Mouse (Mus musculus): ENCODE results near the gene Glb1l.

Gene Glb1l

DNA sequence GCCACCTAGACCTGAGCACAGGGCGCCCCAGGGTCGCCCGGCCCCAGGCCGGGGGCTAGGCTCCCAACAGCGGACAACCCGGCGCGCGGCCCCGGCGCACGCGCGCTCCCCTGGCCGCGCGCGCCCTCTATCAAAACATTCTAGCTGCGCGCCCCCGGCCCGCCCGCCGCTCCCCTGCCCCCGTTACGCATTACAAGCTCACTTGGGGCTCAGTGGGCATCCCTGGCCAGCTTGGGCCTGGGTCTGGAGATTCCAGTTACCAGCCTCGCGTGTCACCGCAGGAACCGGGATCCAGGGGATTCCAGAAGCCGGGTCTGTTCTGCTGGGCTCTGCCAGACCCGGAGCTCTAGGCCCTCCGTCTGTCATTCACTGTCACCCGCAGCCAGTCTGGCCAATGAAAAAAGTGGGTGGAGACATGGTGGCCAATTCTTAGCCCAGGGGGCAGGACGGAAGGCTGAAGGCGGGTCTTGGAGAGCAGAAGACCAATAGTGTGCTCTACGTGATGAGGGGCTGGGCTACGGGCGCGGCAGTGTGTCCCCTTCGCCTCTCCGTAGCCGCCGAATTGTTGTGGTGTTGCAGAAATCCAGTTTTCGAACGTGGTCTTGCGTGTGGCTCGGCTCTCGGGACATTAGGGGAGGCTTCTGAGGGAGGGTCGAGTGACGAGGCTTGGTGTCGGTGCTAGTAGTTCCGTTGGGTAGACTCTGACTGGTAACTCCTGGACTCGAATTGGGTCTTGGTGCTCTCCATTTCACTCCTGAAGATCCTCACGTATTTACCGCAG, 18.8 kb downstream of the Glb1l start, which contains the start of the genes Ankzf1 and Atg9a:
TSS of gene Ankzf1 (plus strand) at position 530 of the 781 bp plus-strand sequence.
TSS of gene Atg9a (minus strand) at position 575 of the 781 bp plus-strand sequence.
- peak; percentile 93 for DNase-seq

GRCm38 (mm10) chr1:75191258-75191621, 19.4 kb downstream of the Glb1l start:
- no peak for DNase-seq

DNA sequence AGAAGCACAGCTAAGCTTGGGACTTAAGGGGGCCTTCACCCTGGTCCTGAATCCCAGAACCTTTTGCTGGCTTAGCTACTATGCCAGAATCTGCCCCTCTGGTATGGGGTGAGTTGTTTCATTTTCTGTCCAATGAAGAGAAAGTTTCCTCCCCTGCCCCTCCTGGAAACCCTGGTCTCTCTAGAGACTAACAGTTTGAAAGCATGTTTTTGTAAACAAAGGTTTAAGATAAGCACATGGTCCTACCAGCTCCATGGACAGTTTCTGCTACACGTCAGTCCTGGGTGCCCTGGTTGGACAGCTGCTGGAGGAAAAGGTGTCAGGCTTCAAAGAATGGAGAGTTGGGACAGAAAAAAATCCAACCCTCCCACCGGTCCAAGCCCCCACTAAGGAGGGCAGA, 20.0 kb downstream of the Glb1l start:
- DNase-seq: no peak

GRCm38 (mm10) chr1:75187914-75188483, 22.6 kb downstream of the Glb1l start:
- no peak for DNase-seq

- DNase-seq: no peak
Observed at GRCm38 (mm10) chr1:75187126-75187525, 23.5 kb downstream of the Glb1l start.

GRCm38 (mm10) chr1:75185495-75185894, 25.1 kb downstream of the Glb1l start:
- DNase-seq: no peak

- DNase-seq: no peak
Observed at GRCm38 (mm10) chr1:75182160-75182559, 28.5 kb downstream of the Glb1l start.

GRCm38 (mm10) chr1:75181377-75181870, 29.2 kb downstream of the Glb1l start:
- no peak for DNase-seq

GRCm38 (mm10) chr1:75180741-75181140, 29.9 kb downstream of the Glb1l start:
- no peak for DNase-seq

- DNase-seq: peak; percentile 92
Observed at GRCm38 (mm10) chr1:75180105-75180590, 30.5 kb downstream of the Glb1l start, which contains the start of gene Abcb6. TSS of gene Abcb6 (minus strand) at chr1:75180392.

- DNase-seq: peak; percentile 68
Observed at GRCm38 (mm10) chr1:75179334-75180104, 31.1 kb downstream of the Glb1l start.

GRCm38 (mm10) chr1:75168472-75169464, 41.8 kb downstream of the Glb1l start, which contains the start of gene Zfand2b:
TSS of gene Zfand2b (plus strand) at chr1:75168646.
- DNase-seq: peak; percentile 99

DNA sequence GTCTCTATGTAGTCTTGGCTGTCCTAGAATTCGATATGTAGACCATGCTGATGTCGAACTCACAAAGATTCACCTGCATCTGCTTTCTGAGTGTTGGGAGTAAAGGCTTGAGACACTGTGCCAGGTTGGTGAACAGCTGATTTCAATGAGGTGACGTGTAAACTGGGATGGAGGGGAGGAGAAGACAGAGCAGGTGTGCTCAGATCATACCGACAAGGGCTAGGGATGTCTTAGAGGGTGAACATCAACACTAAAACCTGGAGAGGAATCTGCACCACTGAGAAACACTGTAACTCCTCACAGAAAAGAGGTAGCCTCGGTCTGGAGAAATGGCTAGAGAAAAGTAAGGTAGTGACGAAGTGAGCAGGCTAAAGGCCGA, 42.5 kb downstream of the Glb1l start:
- no peak for DNase-seq

DNA sequence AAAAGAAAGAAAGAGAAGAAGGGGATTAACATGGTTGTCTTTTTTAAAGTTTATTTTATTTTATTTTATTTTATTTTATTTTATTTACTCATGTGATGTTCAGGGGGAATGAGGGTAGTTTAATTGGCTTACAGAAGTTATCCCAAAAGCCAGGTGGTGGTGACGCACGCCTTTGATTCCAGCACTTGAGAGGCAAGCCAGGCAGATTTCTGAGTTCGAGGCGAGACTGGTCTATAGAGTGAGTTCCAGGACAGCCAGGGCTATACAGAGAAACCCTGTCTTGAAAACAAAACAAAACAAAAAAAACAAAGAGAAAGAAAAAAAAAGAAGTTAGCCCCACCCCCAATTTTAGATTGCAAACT, 50.4 kb downstream of the Glb1l start:
- no peak for DNase-seq

GRCm38 (mm10) chr1:75159540-75160255, 50.9 kb downstream of the Glb1l start:
- DNase-seq: no peak

DNA sequence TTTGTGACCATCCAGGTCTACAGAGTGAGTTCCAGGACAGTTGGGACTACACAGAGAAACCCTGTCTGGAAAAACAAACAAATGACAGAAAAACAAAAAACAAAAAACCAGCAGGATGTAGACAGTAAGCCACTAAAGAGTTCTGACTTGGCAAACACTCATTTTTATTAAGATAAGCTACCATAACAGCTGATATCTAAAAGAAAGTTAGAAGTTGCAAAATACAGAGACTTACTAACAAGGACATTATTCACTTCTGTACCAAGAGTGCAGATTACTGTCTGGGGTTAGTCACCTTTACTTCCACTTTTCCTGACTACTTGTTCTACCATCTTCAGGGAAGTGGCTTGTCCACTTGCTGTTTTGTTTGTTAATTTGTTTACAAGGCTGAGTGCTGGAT, 51.6 kb downstream of the Glb1l start:
- DNase-seq: no peak

GRCm38 (mm10) chr1:75155837-75156236, 54.8 kb downstream of the Glb1l start:
- DNase-seq: no peak

DNA sequence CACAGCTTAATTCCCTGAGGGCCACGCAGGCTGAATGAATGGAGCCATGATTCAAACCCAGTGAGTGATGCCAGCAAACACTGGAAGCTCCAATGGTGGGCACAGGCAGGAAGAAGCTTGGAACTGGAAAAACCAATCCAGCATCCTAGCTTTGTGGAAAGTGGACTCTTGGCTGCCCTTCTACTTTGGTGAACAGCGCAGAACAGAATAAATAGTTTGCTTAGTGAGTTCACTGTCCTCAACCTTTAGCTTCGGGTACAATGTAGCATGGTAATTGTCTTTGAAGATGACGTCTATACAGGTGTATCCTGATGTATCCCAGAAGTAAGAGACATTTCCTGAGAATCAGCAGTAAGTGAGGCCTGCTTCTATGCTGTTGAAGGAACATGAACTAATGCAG, 61.9 kb downstream of the Glb1l start:
- DNase-seq: no peak

Data from kidney, adult 18-20 months (tissue).